Mouse (Mus musculus): ENCODE results near the gene Zfp846.

GRCm38 (mm10) chr9:20651602-20652259, 70.6 kb downstream of the Zfp846 start, which contains the start of gene Pin1:
- TF ChIP-seq POLR2A (IDR thresholded peaks at IDR 0.05; ENCODE audit: control insufficient read depth, low read depth, low read length) (peak; percentile 80), CTCF (IDR thresholded peaks at IDR 0.05; ENCODE audit: control insufficient read depth, insufficient read depth, insufficient replicate concordance, low read depth, low read length) (no peak)
